Mouse (Mus musculus) midbrain, embryonic 11.5 days (tissue): ENCODE measurements around the gene Dmrt2. TPM values are rescaled to one million over a fixed set of nuclear protein-coding genes. Genes with fewer than 3 reads are reported as not detected.

Experiments used
- ATAC-seq: fragments of 200-750 bp; cut with Nextera tagmentation; 2 replicates; pipeline ENCODE4 v1.8.0; 2017; ENCODE audit warnings: moderate TSS enrichment, moderate library complexity; ENCODE audit not compliant: low FRiP score
- DNase-seq: peaks from one replicate; pipeline ENCODE4 v3.0.0; 2015; ENCODE audit warnings: low spot score; ENCODE audit errors: missing footprints
- H3K27ac ChIP-seq: fragments of 300-500 bp; sonication (generic); 2 replicates; pipeline ENCODE4 v1.5.1; 2014; ENCODE audit warnings: low read depth, low read length
- H3K27me3 ChIP-seq: fragments of 300-500 bp; sonication (generic); 2 replicates; pipeline ENCODE4 v1.6.1; 2014; ENCODE audit warnings: mild to moderate bottlenecking, low read length, moderate library complexity, mixed read lengths; ENCODE audit not compliant: control insufficient read depth, insufficient read depth
- H3K36me3 ChIP-seq: fragments of 300-500 bp; sonication (generic); 2 replicates; pipeline ENCODE4 v1.6.1; 2014; ENCODE audit warnings: mild to moderate bottlenecking, low read length, moderate library complexity, mixed read lengths; ENCODE audit not compliant: control insufficient read depth, insufficient read depth
- H3K4me1 ChIP-seq: fragments of 300-500 bp; sonication (generic); 2 replicates; pipeline ENCODE4 v1.6.1; 2014; ENCODE audit warnings: low read length; ENCODE audit not compliant: control insufficient read depth, insufficient read depth
- H3K4me2 ChIP-seq: fragments of 300-500 bp; sonication (generic); 2 replicates; pipeline ENCODE4 v1.6.1; 2014; ENCODE audit warnings: mild to moderate bottlenecking, moderate library complexity
- H3K4me3 ChIP-seq: fragments of 300-500 bp; sonication (generic); 2 replicates; pipeline ENCODE4 v1.5.1; 2014; ENCODE audit warnings: low read depth, low read length
- H3K9ac ChIP-seq: fragments of 300-500 bp; sonication (generic); 2 replicates; pipeline ENCODE4 v1.6.1; 2014; ENCODE audit warnings: low read length
- H3K9me3 ChIP-seq: fragments of 300-500 bp; sonication (generic); 2 replicates; pipeline ENCODE4 v1.6.1; 2016; ENCODE audit warnings: low read length; ENCODE audit not compliant: control insufficient read depth
- WGBS: fragments of 180-500 bp; shearing (Covaris S2); extraction: QIAGEN DNeasy Blood & Tissue Kit; methylation state at CpG from one replicate; pipeline ENCODE4 v1.1.7; 2014; 5-methylcytosine and 5-hydroxymethylcytosine counted together
- polyA plus RNA-seq: library from polyadenylated mRNA; unstranded; fragments of >200 nt; fragmentation: Nextera tagmentation; extraction: Ambion mirVana; gene quantifications from 2 replicates; pipeline ENCODE4 v1.2.1, GENCODE M21; 2014

Gene Dmrt2
- polyA plus RNA-seq, 1 experiment from 2014 or later: 0.20 TPM

- WGBS: under 1% methylated on average over 15 of the region's 15 CpGs
- H3K9ac ChIP-seq: no peak overlapping the region
These were observed 1.8 kb downstream of the Dmrt2 start for GRCm38 (mm10) chr19:25674056-25674420.

GRCm38 (mm10) chr19:25674744-25675143 is 2.5 kb downstream of the Dmrt2 start:
- 0% methylated on average over 8 of the region's 8 CpGs for WGBS
- H3K4me3 ChIP-seq: no peak overlapping the region
- peak; percentile 89 for DNase-seq

More at GRCm38 (mm10) chr19:25674056-25674420, 1.8 kb downstream of the Dmrt2 start:
- H3K4me3 ChIP-seq: peak overlapping the region; percentile 31
- peaks cover 90% of the 10 kb centered on the region for H3K27me3 ChIP-seq
- DNase-seq (peak; percentile 95), ATAC-seq (no peak)
- H3K4me1 ChIP-seq: peaks cover 10% of the 10 kb centered on the region; the same call in 1 of the 2 replicates
- peak overlapping the region; percentile 47 for H3K4me2 ChIP-seq
- no peaks in the 10 kb centered on the region for H3K9me3 ChIP-seq
- H3K36me3 ChIP-seq: no peaks in the 10 kb centered on the region
- H3K27ac ChIP-seq: no peak overlapping the region

GRCm38 (mm10) chr19:25675866-25676440 is 3.7 kb downstream of the Dmrt2 start:
- Histone ChIP-seq H3K4me2 (no peak overlapping the region), H3K9ac (no peak overlapping the region), H3K4me3 (no peak overlapping the region), H3K9me3 (no peaks in the 10 kb centered on the region), H3K36me3 (no peaks in the 10 kb centered on the region), H3K4me1 (peaks cover 10% of the 10 kb centered on the region; the same call in 1 of the 2 replicates), H3K27me3 (peaks cover 71% of the 10 kb centered on the region), H3K27ac (no peak overlapping the region)
- peak; percentile 91 for DNase-seq
- ATAC-seq: no peak
- WGBS: 9% methylated on average over 9 of the region's 9 CpGs

More at GRCm38 (mm10) chr19:25674744-25675143, 2.5 kb downstream of the Dmrt2 start:
- no peak overlapping the region for H3K27ac ChIP-seq
- peaks cover 10% of the 10 kb centered on the region; the same call in 1 of the 2 replicates for H3K4me1 ChIP-seq
- H3K4me2 ChIP-seq: no peak overlapping the region
- ATAC-seq: no peak
- H3K36me3 ChIP-seq: no peaks in the 10 kb centered on the region
- H3K9ac ChIP-seq: no peak overlapping the region
- peaks cover 83% of the 10 kb centered on the region for H3K27me3 ChIP-seq
- H3K9me3 ChIP-seq: no peaks in the 10 kb centered on the region

GRCm38 (mm10) chr19:25698850-25699249 is 26.6 kb downstream of the Dmrt2 start:
- DNase-seq (no peak), ATAC-seq (no peak)
- Histone ChIP-seq H3K27ac (no peak overlapping the region), H3K9ac (no peak overlapping the region), H3K36me3 (no peaks in the 10 kb centered on the region), H3K4me1 (no peaks in the 10 kb centered on the region), H3K27me3 (no peaks in the 10 kb centered on the region), H3K9me3 (no peaks in the 10 kb centered on the region), H3K4me3 (no peak overlapping the region), H3K4me2 (no peak overlapping the region)
- 73% methylated on average over 14 of the region's 14 CpGs for WGBS

- ATAC-seq (0 out of 2 replicates have a peak, but pooled peaks have one; percentile 59), DNase-seq (peak; percentile 85)
- Histone ChIP-seq H3K27me3 (no peaks in the 10 kb centered on the region), H3K4me3 (no peak overlapping the region), H3K27ac (no peak overlapping the region), H3K9me3 (no peaks in the 10 kb centered on the region), H3K36me3 (no peaks in the 10 kb centered on the region), H3K4me2 (no peak overlapping the region), H3K4me1 (no peaks in the 10 kb centered on the region), H3K9ac (no peak overlapping the region)
- WGBS: 17% methylated on average over 8 of the region's 8 CpGs
These were observed 41.2 kb downstream of the Dmrt2 start for GRCm38 (mm10) chr19:25713382-25713781.

- Histone ChIP-seq H3K27ac (no peak overlapping the region), H3K4me1 (no peaks in the 10 kb centered on the region), H3K4me2 (no peak overlapping the region), H3K4me3 (no peak overlapping the region), H3K36me3 (no peaks in the 10 kb centered on the region), H3K27me3 (no peaks in the 10 kb centered on the region), H3K9me3 (no peaks in the 10 kb centered on the region), H3K9ac (no peak overlapping the region)
- ATAC-seq (no peak), DNase-seq (no peak)
- whole genome bisulfite sequencing: 37% methylated on average over 2 of the region's 2 CpGs
These were observed 42.7 kb downstream of the Dmrt2 start for GRCm38 (mm10) chr19:25714927-25715326.

GRCm38 (mm10) chr19:25722616-25723015 is 50.4 kb downstream of the Dmrt2 start:
- no peak overlapping the region for H3K27ac ChIP-seq
- WGBS: 38% methylated on average over 5 of the region's 5 CpGs
- H3K4me1 ChIP-seq: no peaks in the 10 kb centered on the region
- no peak for ATAC-seq
- no peak overlapping the region for H3K4me3 ChIP-seq
- H3K9ac ChIP-seq: no peak overlapping the region
- no peaks in the 10 kb centered on the region for H3K36me3 ChIP-seq
- no peaks in the 10 kb centered on the region for H3K9me3 ChIP-seq
- no peaks in the 10 kb centered on the region for H3K27me3 ChIP-seq
- H3K4me2 ChIP-seq: no peak overlapping the region
- no peak for DNase-seq

Other genes starting within 250 kb of the Dmrt2 start
- gene Dmrt1, start 166.8 kb upstream of the Dmrt2 start, polyA plus RNA-seq: not detected in 2 replicates
- gene Dmrt3, start 62.1 kb upstream of the Dmrt2 start, polyA plus RNA-seq: 0.43 and 1.3 TPM in 2 replicates